Mouse (Mus musculus): ENCODE measurements around the gene Ascl4. TPM values are rescaled to one million over a fixed set of nuclear protein-coding genes. Genes with fewer than 3 reads are reported as not detected.

The Ascl4 gene
- polyA plus RNA-seq, 1 experiment from 2014 or later: 0.49 TPM

- Histone ChIP-seq H3K9me3 (replicated peaks) (no peaks in the 10 kb centered on the region), H3K4me1 (no peaks in the 10 kb centered on the region), H3K4me3 (no peak overlapping the region), H3K27me3 (ENCODE audit: low read depth, poor library complexity, severe bottlenecking) (no peaks in the 10 kb centered on the region), H3K36me3 (no peaks in the 10 kb centered on the region), H3K27ac (replicated peaks) (no peak overlapping the region)
- 89% methylated on average over 4 of the region's 4 CpGs for WGBS
- DNase-seq (ENCODE audit: low spot score): no peak
Observed at GRCm38 (mm10) chr10:85992412-85992811, 64.9 kb downstream of the Ascl4 start.

- no peak overlapping the region for H3K4me3 ChIP-seq
- no peaks in the 10 kb centered on the region for H3K4me1 ChIP-seq
- no peaks in the 10 kb centered on the region for H3K36me3 ChIP-seq
- no peaks in the 10 kb centered on the region for H3K27me3 ChIP-seq (ENCODE audit: low read depth, poor library complexity, severe bottlenecking)
- H3K9me3 ChIP-seq (replicated peaks): no peaks in the 10 kb centered on the region
- DNase-seq (ENCODE audit: low spot score): no peak
- WGBS: 86% methylated on average over 9 of the region's 9 CpGs
- H3K27ac ChIP-seq (replicated peaks): no peak overlapping the region
Observed at GRCm38 (mm10) chr10:85993836-85994235, 66.4 kb downstream of the Ascl4 start.

DNA sequence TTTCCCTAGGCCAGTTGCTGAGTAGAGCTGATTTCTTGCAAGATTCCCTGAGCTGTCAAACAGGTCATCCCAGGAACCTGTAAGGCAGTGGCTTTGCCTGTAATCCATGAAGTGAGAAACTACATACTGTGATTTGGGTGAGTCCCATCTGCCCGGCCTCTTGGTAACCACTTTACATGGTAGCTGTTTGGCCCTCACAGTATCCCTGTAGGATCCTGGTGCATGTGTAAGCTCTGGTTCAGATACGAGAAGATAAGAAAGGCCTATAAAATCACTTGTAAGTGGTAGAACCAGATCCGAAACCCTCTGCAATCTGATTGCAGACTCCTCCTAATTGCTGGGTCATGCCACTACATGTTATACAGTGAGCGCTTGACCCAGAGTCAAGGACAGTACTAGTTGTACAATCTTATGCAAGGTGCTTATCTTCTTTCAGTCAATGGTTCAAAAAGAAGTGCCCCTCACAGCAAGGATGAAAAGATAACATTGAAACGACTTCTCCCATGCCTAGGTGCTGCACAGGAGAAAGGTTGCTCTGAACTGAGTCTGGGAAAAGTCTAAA, 67.1 kb downstream of the Ascl4 start:
- no peak for DNase-seq (ENCODE audit: low spot score)
- Histone ChIP-seq H3K36me3 (no peaks in the 10 kb centered on the region), H3K4me1 (no peaks in the 10 kb centered on the region), H3K4me3 (no peak overlapping the region), H3K27ac (replicated peaks) (no peak overlapping the region), H3K9me3 (replicated peaks) (no peaks in the 10 kb centered on the region), H3K27me3 (ENCODE audit: low read depth, poor library complexity, severe bottlenecking) (no peaks in the 10 kb centered on the region)
- 91% methylated on average over 5 of the region's 5 CpGs for WGBS

Other genes starting within 250 kb of the Ascl4 start
- 102 and 110 TPM in 2 replicates for gene Pwp1, start 98.2 kb upstream of the Ascl4 start, polyA plus RNA-seq (2016; fragmentation: Nextera tagmentation; extraction: Ambion mirVana)
- gene Prdm4, start 10.5 kb upstream of the Ascl4 start, polyA plus RNA-seq (2016; fragmentation: Nextera tagmentation; extraction: Ambion mirVana): 25.1 and 26.0 TPM in 2 replicates
- 227 and 228 TPM in 2 replicates for gene Rtcb, start 30.1 kb downstream of the Ascl4 start, polyA plus RNA-seq (2016; fragmentation: Nextera tagmentation; extraction: Ambion mirVana)
- gene Bpifc, start 84.2 kb downstream of the Ascl4 start, polyA plus RNA-seq (2016; fragmentation: Nextera tagmentation; extraction: Ambion mirVana): 0.04 TPM in 1 of 2 replicates, not detected in the other
- gene Fbxo7, start 94.3 kb downstream of the Ascl4 start, polyA plus RNA-seq (2016; fragmentation: Nextera tagmentation; extraction: Ambion mirVana): 16.2 and 16.9 TPM in 2 replicates